Comparison of ENCODE assay signal across 8 mouse cellular contexts in genomic region chr13:12386286-12386685, GRCm38 (mm10). TPM values are rescaled to one million over a fixed set of nuclear protein-coding genes. Genes with fewer than 3 reads are reported as not detected.
A peak's percentile ranks its signal among the peaks of the same experiment; 100 is the strongest.
DNase-seq lines count a peak whose midpoint lies in the region; TF ChIP-seq lines count a peak whose summit lies in the region.

No protein-coding gene starts in this region.

- H3K4me2 ChIP-seq in CH12.LX (ENCODE audit: insufficient read depth, low read depth, poor library complexity, severe bottlenecking): no peak overlapping the region

- dilution Hi-C loops in CH12.LX (cut with MboI; ENCODE audit: extremely low pct_ligation_motif_present, extremely low pct_unique_long_range_greater_than_20kb, low sequenced_read_pairs): no loop called here

- no peaks in the 10 kb centered on the region for H3K4me1 ChIP-seq in CH12.LX (ENCODE audit: control insufficient read depth in 1 of 2, insufficient read depth in 2 of 2)

- H3K79me2 ChIP-seq in CH12.LX (replicated peaks; ENCODE audit: control insufficient read depth, extremely low read depth, insufficient read depth, poor library complexity, severe bottlenecking): no peaks in the 10 kb centered on the region

- no peak overlapping the region for H3K9ac ChIP-seq in CH12.LX (ENCODE audit: insufficient read depth, low read depth)

- in situ Hi-C loops in CH12.LX (cut with MboI; ENCODE audit: low pct_ligation_motif_present, low pct_unique_long_range_greater_than_20kb, low sequenced_read_pairs): no loop called here

- no peak for TF ChIP-seq EP300 in CH12.LX (IDR thresholded peaks at IDR 0.05; ENCODE audit: low read length)

- peak; percentile 96 for TF ChIP-seq CTCF in layer of hippocampus, adult 2 months (conservative IDR thresholded peaks at IDR 0.05)
- TF ChIP-seq CTCF in CH12.LX (conservative IDR thresholded peaks at IDR 0.05 in 1 of 2, IDR thresholded peaks at IDR 0.05 in 1 of 2; ENCODE audit: low read depth in 2 of 2, low read length in 2 of 2): peak; percentile 57 to 91

- no peaks in the 10 kb centered on the region for H3K36me3 ChIP-seq in CH12.LX (replicated peaks in 1 of 2; ENCODE audit: control insufficient read depth in 1 of 2, insufficient read depth in 1 of 2, low read length in 1 of 2)

- peaks cover 3% of the 10 kb centered on the region for H3K9me3 ChIP-seq in CH12.LX (replicated peaks; ENCODE audit: low read length)

- H3K4me3 ChIP-seq in layer of hippocampus, adult 2 months: no peak overlapping the region
- no peak overlapping the region for H3K4me3 ChIP-seq in CH12.LX (replicated peaks in 1 of 3; ENCODE audit: low read depth in 2 of 3, low read length in 2 of 3, poor library complexity in 1 of 3)

- no peaks in the 10 kb centered on the region for H3K27me3 ChIP-seq in CH12.LX (replicated peaks)

- TF ChIP-seq POLR2A in CH12.LX (IDR thresholded peaks at IDR 0.05; ENCODE audit: low read depth, low read length): no peak

- TF ChIP-seq RAD21 in CH12.LX (IDR thresholded peaks at IDR 0.05; ENCODE audit: low read depth, low read length): peak; percentile 98

- H3K27ac ChIP-seq in layer of hippocampus, adult 2 months: no peak overlapping the region
- no peak overlapping the region for H3K27ac ChIP-seq in CH12.LX (ENCODE audit: insufficient read depth, low read depth)

- DNase-seq in cerebellum, adult 18-20 months: peak; percentile 3 to 8
- DNase-seq in cerebellum, adult 9-10 months: no peak
- DNase-seq in layer of hippocampus, adult 2 months (ENCODE audit: low spot score in 2 of 2): peak in 1 of 2 experiments; percentile 37
- no peak for DNase-seq in layer of hippocampus, adult 8-10 months (ENCODE audit: low spot score in 2 of 2)
- DNase-seq in CH12.LX (ENCODE audit: extremely low read depth): peak; percentile 23
- DNase-seq in fibroblast of lung, adult 2 months (ENCODE audit: low read depth): peak; percentile 16
- peak; percentile 20 for DNase-seq in thymus, postnatal 4 days
- no peak for DNase-seq in testis, postnatal 10 days (ENCODE audit: low spot score)

TF ChIP-seq in CH12.LX, 34 proteins besides CTCF, POLR2A, EP300 and RAD21:
- TF ChIP-seq MEF2A (IDR thresholded peaks at IDR 0.05; ENCODE audit: borderline replicate concordance, low read depth, low read length): no peak
- no peak for TF ChIP-seq JUN (IDR thresholded peaks at IDR 0.05; ENCODE audit: insufficient read depth, low read depth, low read length)
- peak; percentile 70 for TF ChIP-seq ZC3H11A (IDR thresholded peaks at IDR 0.05; ENCODE audit: low read depth, low read length)
- TF ChIP-seq SMC3 (IDR thresholded peaks at IDR 0.05; ENCODE audit: low read depth, low read length): peak; percentile 91
- no peak for TF ChIP-seq ZNF384 (IDR thresholded peaks at IDR 0.05; ENCODE audit: low read depth, low read length)
- TF ChIP-seq JUND (conservative IDR thresholded peaks at IDR 0.05; ENCODE audit: low read depth, low read length): no peak
- TF ChIP-seq MYC (IDR thresholded peaks at IDR 0.05; ENCODE audit: low read depth, low read length): peak; percentile 73
- TF ChIP-seq UBTF (IDR thresholded peaks at IDR 0.05; ENCODE audit: low read depth, low read length): no peak
- TF ChIP-seq NELFE (IDR thresholded peaks at IDR 0.05; ENCODE audit: low read depth, low read length): no peak
TF ChIP-seq in CH12.LX: peak in this region for 3.

RNA-seq across cellular contexts. Expression of gene Heatr1, which starts 8.5 kb away (rescaled TPM):
- total RNA-seq in layer of hippocampus, adult 2 months (2021): 10 to 100 TPM; 28.9 to 36.9 TPM
- 10 to 100 TPM; 26.6 to 32.4 (median 28.3) TPM for total RNA-seq in layer of hippocampus, adult 8-10 months (2022)
- total RNA-seq in CH12.LX (2012; rRNA removed) (92.3 and 117 TPM in 2 replicates), CH12.LX (2014; rRNA removed) (69.6 and 77.7 TPM in 2 replicates)
- polyA plus RNA-seq in CH12.LX (2012; ENCODE audit: insufficient read length, low read depth): 139 and 149 TPM in 2 replicates

RNA-seq across cellular contexts. Expression of gene Actn2, which starts 45.7 kb away (rescaled TPM):
- total RNA-seq in layer of hippocampus, adult 2 months (2021): 10 to 100 TPM; 22.4 to 23.1 TPM
- total RNA-seq in layer of hippocampus, adult 8-10 months (2022): 10 to 100 TPM; 16.4 to 19.6 (median 17.7) TPM
- total RNA-seq in CH12.LX (2012; rRNA removed) (not detected in 2 replicates), CH12.LX (2014; rRNA removed) (not detected in 2 replicates)
- not detected in 2 replicates for polyA plus RNA-seq in CH12.LX (2012; ENCODE audit: insufficient read length, low read depth)

Comparison
In these comparisons a context has a peak if more than half of its experiments do, and no peak if none do; other contexts are left out.
1. DNase-seq: peak in cerebellum, adult 18-20 months (2 of 2), CH12.LX (single experiment), fibroblast of lung, adult 2 months (single experiment) and thymus, postnatal 4 days (single experiment); none in cerebellum, adult 9-10 months (single experiment), layer of hippocampus, adult 8-10 months (0 of 2) and testis, postnatal 10 days (single experiment).
2. RNA of gene Actn2, which starts 45.7 kb away (total RNA-seq): 22.4 to 23.1 TPM in layer of hippocampus, adult 2 months and 16.4 to 19.6 TPM in layer of hippocampus, adult 8-10 months; not detected in CH12.LX; every median in the first group is over 10 times any median in the second.